13 mouse cellular contexts compared by ENCODE assay signal in the genomic region with DNA sequence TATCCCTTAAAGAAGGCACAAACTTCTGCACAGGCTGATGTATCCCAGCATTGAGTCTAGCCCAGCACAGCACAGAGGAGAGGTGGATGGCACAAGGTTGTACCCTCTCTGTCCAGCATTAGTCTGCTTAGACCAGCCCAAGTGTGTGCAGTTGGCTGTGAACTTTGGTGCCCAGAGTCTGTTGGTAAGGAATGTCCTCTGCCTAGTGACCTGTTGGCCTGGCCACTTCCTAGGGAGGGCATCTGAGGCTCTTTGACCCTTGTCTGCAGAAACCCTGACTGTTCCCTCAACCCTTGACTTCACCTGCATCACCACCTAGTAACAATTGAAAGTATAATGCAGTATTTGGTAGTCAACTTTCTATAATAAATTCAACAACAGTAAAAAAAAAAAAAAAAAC. TPM values are rescaled to one million over a fixed set of nuclear protein-coding genes. Genes with fewer than 3 reads are reported as not detected.
"Had no signal": no experiment of that assay in that cellular context is flagged by ENCODE, and none has a peak within 500 bp of the region (broad histone marks: within the 10 kb centered on the region; RNA-seq: fewer than 3 reads in every experiment).

No protein-coding gene starts in this region.

- H3K9me3 ChIP-seq: liver, embryonic 15.5 days; neural tube, embryonic 15.5 days had no signal

- H3K4me3 ChIP-seq: liver, embryonic 15.5 days; neural tube, embryonic 15.5 days had no signal

- H3K27me3 ChIP-seq: liver, embryonic 15.5 days; neural tube, embryonic 15.5 days had no signal

- H3K27ac ChIP-seq: liver, embryonic 15.5 days; neural tube, embryonic 15.5 days; stomach, postnatal 0 days had no signal

- H3K9ac ChIP-seq: liver, embryonic 15.5 days; neural tube, embryonic 15.5 days had no signal

- ATAC-seq: intestine, embryonic 16.5 days; lung, postnatal 0 days; midbrain, embryonic 16.5 days had no signal

- H3K4me2 ChIP-seq: liver, embryonic 11.5 days; liver, embryonic 15.5 days; midbrain, embryonic 11.5 days; neural tube, embryonic 15.5 days had no signal

- H3K36me3 ChIP-seq: liver, embryonic 15.5 days; neural tube, embryonic 15.5 days had no signal

- DNase-seq: left cerebral cortex, postnatal 4 days; lung, adult 2 months; lung, postnatal 36 days; thymus, postnatal 4 days had no signal

- H3K4me1 ChIP-seq: liver, embryonic 15.5 days had no signal

RNA-seq across cellular contexts. Expression of a gene that starts 2.4 kb away (rescaled TPM):
- total RNA-seq: megakaryocyte, adult 5-6 weeks had no signal

RNA-seq across cellular contexts. Expression of a gene that starts 51.0 kb away (rescaled TPM):
- total RNA-seq: megakaryocyte, adult 5-6 weeks had no signal
- polyA plus RNA-seq: midbrain, embryonic 11.5 days had no signal
